Mouse (Mus musculus) erythroblast, adult 5-6 weeks (primary cell): ENCODE measurements around the gene Zdhhc16. TPM values are rescaled to one million over a fixed set of nuclear protein-coding genes. Genes with fewer than 3 reads are reported as not detected.
A peak's percentile ranks its signal among the peaks of the same experiment; 100 is the strongest.
"Not testable (repeated sequence)": the region's sequence is repeated elsewhere in the genome, so short reads cannot be mapped to it uniquely, and the experiment has no call there.

Source experiments
- ATAC-seq: replicated peaks from 2 replicates; pipeline ENCODE4 v1.8.0; 2016; ENCODE audit warnings: moderate number of reproducible peaks, mild to moderate bottlenecking, moderate TSS enrichment, inconsistent platforms; ENCODE audit not compliant: poor library complexity, low FRiP score, severe bottlenecking
- total RNA-seq, 2 experiments: library from RNA; stranded (forward) in 1 of 2; stranded (reverse) in 1 of 2; fragments of 150-400 nt in 1 of 2; fragments of 200-764, 138-1000 nt in 1 of 2; gene quantifications; 2 replicates each; pipeline versions ENCODE4 v1.2.3 to v1.2.4; 2015 to 2017; ENCODE audit warnings: low replicate concordance in 2 of 2

Zdhhc16 gene
- total RNA-seq, 2 experiments from 2014 or later = 6.4 to 20.2 TPM

DNA sequence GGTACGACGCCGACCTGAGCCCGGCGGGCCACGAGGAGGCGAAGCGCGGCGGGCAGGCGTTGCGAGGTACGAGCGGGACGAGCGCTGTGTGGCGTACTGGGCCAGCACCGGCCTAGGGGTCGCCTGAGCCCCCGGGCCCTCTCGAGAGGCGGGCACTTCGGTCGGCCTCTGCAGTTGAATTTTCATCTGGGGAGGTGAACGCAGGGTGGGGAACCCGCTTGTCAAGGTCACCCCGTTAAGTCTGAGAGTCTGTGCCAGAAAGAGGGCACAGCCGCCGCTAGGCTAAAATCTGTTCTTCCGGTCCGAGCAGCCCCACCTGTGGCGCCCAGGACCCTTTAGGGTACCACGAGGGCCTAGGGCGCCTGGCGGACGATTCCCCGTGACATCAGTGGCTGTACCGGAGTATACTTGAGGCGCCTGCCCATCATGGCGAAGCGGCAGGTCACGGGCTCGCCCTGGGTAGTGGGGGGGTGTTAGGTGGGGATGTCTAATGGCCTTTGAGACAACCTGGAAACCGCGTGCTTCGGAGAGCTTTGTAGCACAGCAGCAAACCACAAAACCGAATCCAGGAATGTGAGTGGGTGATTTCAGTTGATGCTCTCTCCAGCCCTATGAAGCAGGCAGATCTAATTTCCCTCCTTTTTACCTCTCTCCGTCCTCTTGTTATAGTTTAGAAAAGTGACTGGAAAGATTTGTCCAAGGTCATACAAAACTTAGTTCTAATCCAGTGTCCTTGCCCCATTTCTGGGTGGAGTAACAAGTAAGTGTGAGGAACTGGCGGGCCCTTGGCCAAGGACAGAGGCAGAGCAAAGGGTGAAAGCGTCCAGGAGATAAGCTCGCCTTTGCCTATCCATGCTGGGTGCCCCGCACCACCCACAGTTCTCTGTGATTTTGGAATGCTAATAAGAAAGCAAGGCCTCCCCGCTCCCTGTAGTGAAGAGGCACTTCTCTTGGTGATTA is 20.9 kb upstream of the Zdhhc16 start:
- no peak; the same call in 1 of the 2 replicates for ATAC-seq

DNA sequence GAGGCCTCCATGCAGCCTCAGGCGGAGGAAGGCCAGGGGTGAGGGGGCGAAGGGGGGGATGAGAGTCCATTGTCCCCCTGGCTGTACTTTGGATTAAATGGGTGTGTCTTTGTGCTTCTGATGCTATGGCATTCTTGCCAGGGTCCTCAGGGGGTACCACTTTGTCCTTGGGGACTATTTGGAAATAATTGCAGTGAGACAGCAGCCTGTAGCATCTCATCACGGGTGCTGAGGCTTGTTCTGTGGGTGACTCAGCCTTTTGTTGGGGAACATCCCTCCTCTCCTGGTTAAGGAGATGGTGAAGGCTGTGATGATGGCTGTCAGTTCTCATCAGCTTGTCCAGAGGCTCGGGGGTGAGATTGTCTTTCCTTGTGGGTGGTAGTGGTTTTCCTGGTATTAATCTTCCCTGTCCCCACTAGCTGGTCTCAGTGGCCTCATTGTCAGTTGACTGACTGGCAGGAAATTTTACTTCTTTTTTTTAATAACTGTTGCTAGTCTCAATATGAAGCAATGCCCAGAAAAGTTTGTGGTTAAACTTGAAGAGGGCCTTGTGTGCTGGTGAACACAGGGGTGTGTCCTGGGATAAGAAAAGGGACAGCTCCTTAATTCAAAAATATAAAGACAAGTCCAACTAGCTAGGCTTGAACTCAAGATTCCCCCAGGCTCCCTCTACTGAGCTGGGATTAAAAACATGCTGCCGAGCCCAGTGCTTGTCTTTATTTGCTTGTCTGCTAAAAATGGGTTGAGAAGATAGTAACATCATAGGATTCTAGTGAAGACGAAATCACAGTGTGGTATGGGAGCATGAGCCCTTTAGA is 19.3 kb upstream of the Zdhhc16 start:
- ATAC-seq = no peak

- ATAC-seq = not testable (repeated sequence)
Observed at GRCm38 (mm10) chr19:41914592-41914882, 18.7 kb upstream of the Zdhhc16 start.

DNA sequence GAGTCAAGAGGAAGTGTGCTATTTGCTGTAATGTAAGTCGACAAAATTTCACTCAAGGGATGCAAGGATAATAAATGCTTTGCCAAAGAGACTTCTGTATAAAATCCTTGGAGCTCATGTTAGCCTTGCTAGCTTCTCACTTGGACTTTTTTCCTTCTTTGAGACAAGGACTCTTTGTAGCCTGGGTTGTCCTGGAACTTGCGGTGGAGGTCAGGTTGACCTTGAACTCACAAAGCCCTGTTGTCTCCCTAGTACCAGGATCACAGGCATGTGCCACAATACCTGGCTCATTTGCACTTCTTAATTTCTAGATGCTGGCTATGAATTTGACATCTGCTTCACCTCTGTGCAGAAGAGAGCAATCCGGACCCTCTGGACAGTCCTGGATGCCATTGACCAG is 18.0 kb upstream of the Zdhhc16 start:
- no peak for ATAC-seq

GRCm38 (mm10) chr19:41916853-41917252 is 16.4 kb upstream of the Zdhhc16 start:
- ATAC-seq = no peak

GRCm38 (mm10) chr19:41919471-41919870 is 13.8 kb upstream of the Zdhhc16 start:
- no peak for ATAC-seq

GRCm38 (mm10) chr19:41920412-41921067 is 12.7 kb upstream of the Zdhhc16 start:
- ATAC-seq = no peak

- ATAC-seq = peak; percentile 46
Observed at GRCm38 (mm10) chr19:41932686-41933085, 594 bp upstream of the Zdhhc16 start.

DNA sequence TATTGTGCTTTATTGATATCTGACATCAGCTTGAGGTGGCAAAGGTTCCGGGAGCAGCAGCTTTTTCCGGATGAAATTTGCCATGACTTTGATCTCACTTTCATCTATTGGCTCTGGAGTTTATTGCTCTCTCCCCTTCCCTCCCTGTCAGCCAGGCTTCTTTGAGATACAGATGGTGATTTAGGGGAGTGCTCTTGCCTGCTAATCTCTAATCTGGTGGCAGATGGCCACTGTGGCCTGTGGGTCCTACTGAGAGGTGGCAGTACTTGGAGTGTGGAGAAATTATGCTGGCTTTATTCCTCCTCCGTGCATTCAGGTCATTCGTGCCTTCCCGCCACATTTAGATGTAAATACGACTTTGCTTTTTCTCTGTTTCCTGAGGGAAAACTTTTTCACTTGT is 844 bp downstream of the Zdhhc16 start:
- ATAC-seq = no peak

- ATAC-seq = no peak
Observed at GRCm38 (mm10) chr19:41935921-41936320, 2.6 kb downstream of the Zdhhc16 start.

GRCm38 (mm10) chr19:41938539-41938938 is 5.3 kb downstream of the Zdhhc16 start:
- ATAC-seq = no peak

DNA sequence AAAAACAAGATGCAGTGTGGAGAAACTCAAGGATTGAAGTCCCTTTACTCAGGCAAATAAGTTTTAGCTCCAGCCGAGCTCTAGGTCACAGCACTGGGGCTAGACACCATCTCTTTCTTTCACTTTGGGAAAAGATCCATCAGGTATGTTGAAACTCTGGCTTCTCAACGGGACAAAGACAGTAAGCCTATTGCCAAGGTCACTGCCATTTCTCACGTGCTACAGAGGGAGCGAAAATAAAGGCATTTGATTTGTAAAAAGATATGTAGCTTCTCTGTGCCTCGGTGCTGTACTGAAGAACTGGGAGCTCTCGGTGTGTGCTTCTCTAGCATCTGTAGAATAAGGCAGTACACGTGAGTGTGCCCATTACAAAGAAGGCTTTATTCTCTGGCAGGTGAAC is 10.6 kb downstream of the Zdhhc16 start:
- no peak for ATAC-seq

DNA sequence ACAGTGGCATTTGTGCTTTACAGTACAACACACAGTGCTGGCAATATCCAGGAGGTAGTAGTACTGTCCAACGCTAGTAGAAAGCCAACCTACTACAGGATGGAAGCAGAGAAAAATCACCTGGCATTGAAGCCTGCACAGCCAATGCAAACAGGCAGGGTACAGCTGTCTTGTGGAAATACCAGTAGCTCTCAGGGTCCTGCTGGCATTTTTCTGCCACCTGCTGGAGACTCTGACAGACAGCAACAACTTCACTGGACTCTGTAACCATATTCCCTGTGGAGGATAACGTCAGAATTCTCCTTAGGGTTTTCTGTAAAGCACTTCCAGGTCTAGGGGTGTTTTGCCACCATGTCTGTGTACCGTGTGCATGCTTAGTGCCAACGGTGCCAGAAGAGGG is 19.0 kb downstream of the Zdhhc16 start:
- no peak for ATAC-seq

DNA sequence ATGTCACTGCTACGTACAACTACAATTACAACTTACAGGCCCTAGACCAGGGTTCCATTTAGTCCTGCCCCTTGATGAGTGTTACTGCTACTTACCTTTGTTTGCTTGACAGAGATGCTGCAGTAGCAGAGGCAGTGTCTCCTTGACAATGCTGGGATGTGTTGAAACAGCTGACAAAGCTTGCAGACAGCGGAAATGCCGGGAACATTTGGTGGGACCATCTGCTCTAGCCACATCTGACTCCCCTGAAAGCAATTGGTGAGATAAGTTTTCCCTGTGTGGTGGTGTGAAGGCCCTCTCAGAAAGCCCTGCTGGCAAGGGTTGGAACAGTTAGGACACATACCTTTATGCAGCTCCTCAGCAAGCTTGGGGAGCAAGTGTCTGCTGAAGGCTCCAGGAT is 20.3 kb downstream of the Zdhhc16 start:
- ATAC-seq = no peak

- ATAC-seq = no peak
Observed at GRCm38 (mm10) chr19:41969618-41970017, 36.3 kb downstream of the Zdhhc16 start.

DNA sequence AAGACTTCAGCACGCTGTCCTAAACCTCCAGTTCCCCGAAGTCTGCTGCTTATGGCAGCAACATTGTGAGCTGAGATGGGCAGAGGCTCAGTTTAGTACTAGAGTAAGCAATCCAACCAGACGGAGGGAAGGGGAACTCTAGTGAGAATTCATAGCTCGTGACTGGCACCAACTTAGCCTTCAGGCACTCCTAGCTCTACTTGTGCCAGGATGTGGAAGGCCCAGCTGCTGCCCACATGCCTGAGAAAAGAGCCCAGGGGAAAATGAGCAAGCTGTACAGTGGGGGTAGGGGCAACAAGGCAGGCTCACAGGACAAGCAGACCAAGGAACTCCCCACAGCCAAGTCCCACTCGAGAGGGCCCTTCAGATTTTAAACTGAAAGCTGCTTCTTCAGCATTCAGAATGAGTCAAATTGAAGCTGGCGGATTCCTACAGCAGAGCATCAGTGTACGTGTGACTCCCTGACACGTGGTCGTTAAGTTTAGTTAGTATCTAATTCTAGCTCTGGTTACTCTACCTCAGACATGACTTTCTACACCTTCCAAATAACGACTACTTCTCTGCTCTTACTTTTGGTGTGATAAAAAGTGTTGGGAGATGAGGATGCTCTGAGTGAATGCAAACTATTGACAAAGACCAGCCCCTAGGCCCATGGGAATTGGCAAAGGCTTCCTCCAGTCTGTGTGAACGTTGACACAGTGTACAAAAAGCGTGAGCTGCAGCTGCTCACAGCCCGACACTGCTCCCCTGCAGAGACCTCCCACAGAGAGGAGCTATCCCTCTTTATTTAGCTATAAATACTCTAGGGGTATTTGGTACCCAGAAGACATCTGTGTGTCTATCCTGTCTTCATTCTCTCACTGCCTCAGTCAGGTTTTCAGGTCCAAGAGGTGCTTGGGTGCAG is 40.9 kb downstream of the Zdhhc16 start:
- 0 out of 2 replicates have a peak, but pooled peaks have one; percentile 31 for ATAC-seq

- peak; percentile 36 for ATAC-seq
Observed at GRCm38 (mm10) chr19:41980422-41980818, 47.1 kb downstream of the Zdhhc16 start.

DNA sequence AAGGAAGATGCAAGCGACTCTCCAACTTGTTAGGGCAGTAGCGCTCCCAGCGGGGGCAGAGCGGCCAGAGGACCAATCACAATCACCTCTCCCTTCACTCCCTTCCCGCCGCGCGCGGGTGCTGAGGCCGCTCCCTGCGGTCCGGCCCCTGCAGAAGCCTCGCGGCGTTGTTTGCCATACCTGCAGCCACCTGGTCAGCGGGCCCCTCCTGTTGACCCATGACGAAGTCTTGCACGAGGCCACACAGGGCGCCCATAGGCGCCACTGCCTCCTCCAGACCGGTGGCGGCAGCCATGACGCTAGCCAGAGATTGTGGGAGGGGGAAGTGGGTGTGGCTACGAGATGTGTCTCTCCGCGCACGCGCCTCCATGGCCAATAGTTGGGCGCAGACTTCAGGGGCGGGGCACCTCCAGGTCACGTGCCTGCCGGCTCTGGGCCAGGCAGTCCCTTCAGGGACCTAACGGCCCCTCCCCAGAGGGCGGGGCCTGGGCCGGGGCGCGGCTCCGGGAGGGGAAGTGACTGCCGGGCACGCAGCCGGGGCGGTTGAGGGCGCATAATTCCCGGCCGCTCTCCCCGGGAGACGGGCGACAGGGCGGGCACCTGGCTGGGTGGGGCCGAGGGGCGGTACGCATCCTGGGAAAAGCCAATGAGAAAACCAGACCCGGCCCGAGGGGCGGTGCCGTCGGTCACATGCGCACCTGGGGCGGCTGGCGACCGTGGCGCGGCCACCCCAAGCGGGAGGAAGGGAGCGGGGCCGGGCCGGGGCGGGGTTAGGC is 47.7 kb downstream of the Zdhhc16 start, which contains the start of gene Mms19:
Mms19 (minus strand) TSS at position 339 of the 776 bp plus-strand sequence.
- peak; percentile 91 for ATAC-seq

DNA sequence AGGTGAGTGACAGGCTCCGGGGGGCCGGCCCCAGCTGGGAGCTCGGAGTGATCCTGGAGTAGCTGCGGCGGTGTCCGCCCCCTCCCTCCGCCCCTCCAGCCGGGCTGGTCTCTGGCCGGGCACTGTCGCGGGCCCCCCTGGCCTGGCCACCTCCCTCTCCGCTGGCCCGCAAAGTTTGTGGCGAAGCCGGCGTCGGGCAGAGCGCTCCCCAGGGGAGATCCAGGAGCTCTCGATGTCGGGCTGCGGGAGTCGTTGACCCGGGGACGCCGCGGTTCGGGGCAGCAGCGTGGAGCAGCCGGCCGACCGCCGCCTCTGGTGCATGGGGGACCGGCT is 48.3 kb downstream of the Zdhhc16 start, which contains the start of gene Ubtd1:
Ubtd1 (plus strand) TSS at position 169 of the 333 bp plus-strand sequence.
- no peak for ATAC-seq
